Mouse (Mus musculus) heart, postnatal 10 days (tissue): ENCODE data around the gene Nip7. TPM values are rescaled to one million over a fixed set of nuclear protein-coding genes. Genes with fewer than 3 reads are reported as not detected.
"Not testable (repeated sequence)": the region's sequence is repeated elsewhere in the genome, so short reads cannot be mapped to it uniquely, and the experiment has no call there.

ENCODE experiments used
- DNase-seq, 2 experiments: peaks; one replicate each; pipeline ENCODE4 v3.0.0; 2021
- intact Hi-C: fragments of 180-260 bp; cut with DNase I; formaldehyde crosslinking; loops from one replicate; pipeline ENCODE4 v1.15.1; 2025
- total RNA-seq, 2 experiments: library from RNA; stranded (reverse); gene quantifications; 2 replicates each; pipeline ENCODE4 v1.2.3; 2021

Gene Nip7
- total RNA-seq, 2 experiments from 2014 or later: 24.9 to 28.8 TPM

- intact Hi-C loops: no loop called here
- DNase-seq: no peak
Observed at GRCm38 (mm10) chr8:107062613-107063012, 5.9 kb downstream of the Nip7 start.

GRCm38 (mm10) chr8:107065511-107066496 lies 9.1 kb downstream of the Nip7 start, which contains the start of gene Tmed6:
Gene Tmed6 (minus strand): TSS chr8:107065644.
- DNase-seq: no peak
- intact Hi-C loops: no loop called here

GRCm38 (mm10) chr8:107073706-107074105 lies 17.0 kb downstream of the Nip7 start:
- intact Hi-C loops: no loop called here
- DNase-seq: no peak

GRCm38 (mm10) chr8:107074128-107074527 lies 17.5 kb downstream of the Nip7 start:
- intact Hi-C loops: no loop called here
- no peak for DNase-seq

- intact Hi-C loops: no loop called here
- peak; percentile 37 to 46 for DNase-seq
Observed at GRCm38 (mm10) chr8:107076239-107076888, 19.7 kb downstream of the Nip7 start.

GRCm38 (mm10) chr8:107085358-107085757 lies 28.7 kb downstream of the Nip7 start:
- intact Hi-C loops: no loop called here
- no peak for DNase-seq

GRCm38 (mm10) chr8:107086018-107086417 lies 29.3 kb downstream of the Nip7 start:
- no peak for DNase-seq
- intact Hi-C loops: no loop called here

GRCm38 (mm10) chr8:107088526-107089063 lies 31.9 kb downstream of the Nip7 start:
- intact Hi-C loops: no loop called here
- no peak for DNase-seq

- no peak for DNase-seq
- intact Hi-C loops: no loop called here
Observed at GRCm38 (mm10) chr8:107090531-107090930, 33.9 kb downstream of the Nip7 start.

GRCm38 (mm10) chr8:107095717-107096365 lies 39.2 kb downstream of the Nip7 start:
- intact Hi-C loops: no loop called here
- no peak for DNase-seq

- intact Hi-C loops: no loop called here
- peak; percentile 95 for DNase-seq
Observed at GRCm38 (mm10) chr8:107096366-107097036, 39.8 kb downstream of the Nip7 start, which contains the start of gene Terf2. Gene Terf2 (minus strand): TSS chr8:107096547.

- DNase-seq: no peak
- intact Hi-C loops: loop anchor here (5.0 kb wide), 1 partner anchor 322 kb away; no protein-coding TSS in a partner anchor
Observed at GRCm38 (mm10) chr8:107100635-107101034, 44.0 kb downstream of the Nip7 start.

- peak; percentile 82 to 92 for DNase-seq
- intact Hi-C loops: loop anchor here (2.0 to 5.0 kb wide), 2 partner anchors 220 to 318 kb away; no protein-coding TSS in a partner anchor
Observed at GRCm38 (mm10) chr8:107104547-107104946, 47.9 kb downstream of the Nip7 start.

- intact Hi-C loops, DNase-seq: not testable (repeated sequence)
Observed at GRCm38 (mm10) chr8:107108089-107108488, 51.4 kb downstream of the Nip7 start.

- intact Hi-C loops: no loop called here
- DNase-seq: no peak
Observed at GRCm38 (mm10) chr8:107108978-107109720, 52.5 kb downstream of the Nip7 start.

- intact Hi-C loops: loop anchor here (10.0 kb wide), 1 partner anchor 465 kb away; no protein-coding TSS in a partner anchor
- DNase-seq: no peak
Observed at GRCm38 (mm10) chr8:107109816-107110435, 53.2 kb downstream of the Nip7 start.
